ENCODE assay signal across 8 mouse cellular contexts in genomic region chr11:88718766-88719595, GRCm38 (mm10). TPM values are rescaled to one million over a fixed set of nuclear protein-coding genes. Genes with fewer than 3 reads are reported as not detected.
A peak's percentile ranks its signal among the peaks of the same experiment; 100 is the strongest.
DNase-seq lines count a peak whose midpoint lies in the region; ATAC-seq and TF ChIP-seq lines count a peak whose summit lies in the region.

No protein-coding gene starts in this region.

- H3K9me3 ChIP-seq in liver, embryonic 15.5 days (replicated peaks) = no peaks in the 10 kb centered on the region

- ATAC-seq in cerebellum, adult (ENCODE audit: insufficient number of reproducible peaks, low FRiP score, low TSS enrichment) = peak; percentile 36; the same call in 1 of the 2 replicates
- peak; percentile 61 for ATAC-seq in liver, embryonic 15.5 days (ENCODE audit: insufficient read depth)

- no peak for TF ChIP-seq CTCF in cortical plate, adult 2 months (IDR thresholded peaks at IDR 0.05; ENCODE audit: extremely low read depth, insufficient read depth, low read length)
- TF ChIP-seq CTCF in small intestine, adult 2 months (IDR thresholded peaks at IDR 0.05; ENCODE audit: extremely low read depth, insufficient read length, insufficient replicate concordance, low read depth, low read length) = no peak

- H3K4me3 ChIP-seq in cortical plate, adult 2 months (ENCODE audit: insufficient read depth, low read length) = peak overlapping the region; percentile 47
- H3K4me3 ChIP-seq in liver, embryonic 15.5 days (replicated peaks) = peak overlapping the region; percentile 95
- H3K4me3 ChIP-seq in small intestine, adult 2 months (ENCODE audit: low read depth, low read length) = peak overlapping the region; percentile 97

- no peak for TF ChIP-seq POLR2A in cortical plate, adult 2 months (IDR thresholded peaks at IDR 0.05; ENCODE audit: extremely low read depth, insufficient read depth, low read length)
- TF ChIP-seq POLR2A in small intestine, adult 2 months (IDR thresholded peaks at IDR 0.05; ENCODE audit: low read depth, low read length) = no peak

- H3K4me2 ChIP-seq in liver, embryonic 15.5 days = peak overlapping the region; percentile 100

- H3K27ac ChIP-seq in cortical plate, adult 2 months (ENCODE audit: insufficient read depth, low read length) = peak overlapping the region; percentile 51
- peak overlapping the region; percentile 92 for H3K27ac ChIP-seq in liver, embryonic 15.5 days (replicated peaks)
- H3K27ac ChIP-seq in small intestine, adult 2 months (ENCODE audit: insufficient read depth, low read depth, low read length) = peak overlapping the region; percentile 54; the same call in 1 of the 2 replicates

- intact Hi-C loops in heart, postnatal 10 days (cut with DNase I) = loop anchor here (1.0 kb wide), 1 partner anchor 163 kb away; no protein-coding TSS in a partner anchor

- H3K27me3 ChIP-seq in liver, embryonic 15.5 days = no peaks in the 10 kb centered on the region
- H3K27me3 ChIP-seq in small intestine, adult 2 months (ENCODE audit: control insufficient read depth, insufficient read depth, low read length) = no peaks in the 10 kb centered on the region

- no peaks in the 10 kb centered on the region for H3K4me1 ChIP-seq in cortical plate, adult 2 months (ENCODE audit: control insufficient read depth, insufficient read depth, low read length)
- H3K4me1 ChIP-seq in liver, embryonic 15.5 days (replicated peaks) = peaks cover 47% of the 10 kb centered on the region
- no peaks in the 10 kb centered on the region for H3K4me1 ChIP-seq in small intestine, adult 2 months (ENCODE audit: control insufficient read depth, insufficient read depth, insufficient read length, low read length)

- 6% methylated on average over 38 of the region's 38 CpGs for WGBS in liver, embryonic 15.5 days (ENCODE audit: insufficient replicate concordance)
- WGBS in small intestine, adult 2 months = 9% methylated on average over 38 of the region's 38 CpGs

- no peak for DNase-seq in cerebellum, postnatal 36 days
- DNase-seq in 3T3-L1 (ENCODE audit: low read depth, low spot score) = peak; percentile 30
- peak; percentile 28 to 71 for DNase-seq in heart, postnatal 10 days
- no peak for DNase-seq in cerebellum, adult 11 months

- peak overlapping the region; percentile 95 for H3K9ac ChIP-seq in liver, embryonic 15.5 days

- no peaks in the 10 kb centered on the region for H3K36me3 ChIP-seq in liver, embryonic 15.5 days (replicated peaks)
- H3K36me3 ChIP-seq in small intestine, adult 2 months (ENCODE audit: control insufficient read depth, insufficient read depth, low read length) = no peaks in the 10 kb centered on the region

RNA-seq across cellular contexts. Expression of gene Msi2, which starts 0.7 kb away (rescaled TPM):
- 57.1 and 57.5 TPM in 2 replicates for polyA plus RNA-seq in cortical plate, adult 2 months (2012; rRNA removed)
- total RNA-seq in heart, postnatal 10 days (2021) = 100 to 1,000 TPM; 218 to 219 TPM
- 2.9 and 3.1 TPM in 2 replicates for polyA plus RNA-seq in liver, embryonic 15.5 days (2015; fragmentation: Nextera tagmentation; extraction: Ambion mirVana)
- 5.1 and 8.8 TPM in 2 replicates for polyA plus RNA-seq in small intestine, adult 2 months (2012; rRNA removed)

Comparison
In these comparisons a context has a peak if more than half of its experiments do, and no peak if none do; other contexts are left out.
1. DNase-seq: peak in 3T3-L1 (single experiment) and heart, postnatal 10 days (2 of 2); none in cerebellum, postnatal 36 days (0 of 2) and cerebellum, adult 11 months (single experiment).
2. H3K4me3 ChIP-seq: peak in every context shown above with its lines; median percentile 97 in small intestine, adult 2 months; 95 in liver, embryonic 15.5 days; 47 in cortical plate, adult 2 months.
3. Peak in every context shown above with its lines, with median percentiles within 50 percentile points of each other: H3K27ac ChIP-seq.